Mouse (Mus musculus) natural killer cell, adult 2 months (primary cell): ENCODE data around the gene Adora2a.
A peak's percentile ranks its signal among the peaks of the same experiment; 100 is the strongest.
"Not testable (repeated sequence)": the region's sequence is repeated elsewhere in the genome, so short reads cannot be mapped to it uniquely, and the experiment has no call there.

Experiments used
- DNase-seq, 2 experiments: peaks; one replicate each; pipeline ENCODE4 v3.0.0; 2022; ENCODE audit warnings: low spot score in 2 of 2

The Adora2a gene

DNA sequence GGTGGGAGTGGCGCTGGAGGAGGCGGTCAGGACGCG is at the start of gene Adora2a:
Gene Adora2a, plus strand, starts transcription at position 6 of the 36 bp plus-strand sequence.
- DNase-seq, result no peak

DNA sequence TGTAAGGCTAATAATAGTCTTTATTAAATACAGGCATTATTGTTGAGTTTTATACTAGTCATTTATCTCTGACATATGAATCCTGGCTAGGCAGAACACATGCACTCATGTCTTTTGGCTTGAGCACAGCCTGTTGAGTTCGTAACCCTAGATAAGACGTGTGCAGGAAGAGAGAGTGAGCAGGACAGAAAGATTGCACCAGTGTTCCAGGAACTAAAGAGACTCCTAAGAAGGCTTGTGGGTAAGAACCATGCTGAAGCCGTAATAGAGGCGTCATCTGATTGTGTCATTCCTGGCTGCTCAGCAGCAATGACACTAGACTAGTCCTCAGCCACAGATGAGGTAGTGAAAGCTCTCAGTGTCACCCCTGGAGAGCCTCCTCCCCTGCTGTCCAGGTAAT is 43.7 kb upstream of the Adora2a start:
- DNase-seq, result no peak

DNA sequence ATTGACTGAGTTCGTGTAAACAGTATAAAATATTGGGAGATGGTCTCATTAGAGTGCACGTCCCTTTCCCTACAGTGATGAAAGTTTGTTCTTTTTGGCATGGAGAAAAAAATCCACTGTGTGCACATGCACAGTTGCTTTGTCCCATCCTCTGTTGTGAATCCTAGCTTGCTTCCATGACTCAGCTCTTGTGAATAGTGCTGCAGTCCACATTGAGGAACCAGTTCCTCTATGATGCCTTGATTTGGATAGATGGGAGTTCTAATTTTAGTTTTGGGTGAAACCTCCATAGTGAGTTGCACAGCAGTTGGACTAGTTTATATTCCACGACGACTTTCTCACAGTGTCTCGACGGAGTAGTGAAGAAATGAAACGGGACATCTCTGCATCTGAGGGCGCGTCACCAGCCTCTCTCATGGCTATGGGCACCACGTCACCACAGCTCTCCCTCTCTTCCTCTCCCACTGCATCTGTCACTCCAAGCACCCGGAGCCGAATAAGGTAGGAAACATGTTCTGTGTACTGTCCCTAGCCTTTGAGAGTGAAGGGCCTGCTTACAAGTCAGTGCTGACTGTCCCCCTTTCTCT is 40.2 kb upstream of the Adora2a start:
- no peak for DNase-seq

DNA sequence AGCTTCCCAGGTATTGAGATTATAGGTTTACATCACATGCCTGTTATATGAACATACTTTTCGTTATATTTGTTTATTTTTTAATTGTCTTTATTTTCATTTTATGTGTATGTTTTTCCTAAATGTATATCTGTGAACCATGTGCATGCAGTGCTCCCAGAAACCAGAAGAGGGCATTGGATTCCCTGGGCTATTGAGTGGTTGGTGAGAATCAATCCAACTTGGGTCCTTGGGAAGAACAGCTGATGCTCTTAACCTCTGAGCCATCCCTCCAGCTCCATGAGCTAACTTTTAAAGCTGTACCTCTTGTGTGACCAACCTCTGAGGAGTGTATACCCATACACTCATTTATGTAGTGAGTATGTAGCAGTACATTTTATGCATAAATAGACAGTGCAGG is 39.2 kb upstream of the Adora2a start:
- DNase-seq, result peak in 1 of 2 experiments; percentile 23

DNA sequence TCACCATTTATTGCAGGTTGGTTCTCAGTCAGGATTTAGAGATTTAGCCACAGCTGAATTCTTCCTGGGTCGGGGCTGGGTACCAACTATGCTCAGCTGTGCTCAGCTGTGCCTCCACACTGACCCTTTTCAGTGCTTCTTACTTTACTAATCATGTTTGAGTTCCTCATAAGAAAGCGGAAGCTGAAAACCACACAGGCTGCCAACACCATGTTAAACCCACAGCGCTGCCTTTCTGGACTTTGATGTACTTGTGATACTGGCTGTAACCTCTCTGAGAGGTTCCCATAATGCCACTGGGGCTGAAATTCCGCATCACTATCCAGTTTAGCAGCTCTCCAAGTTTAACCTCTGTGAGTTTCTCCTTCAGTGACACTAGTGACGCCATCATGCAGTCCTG is 34.0 kb upstream of the Adora2a start:
- DNase-seq, result peak; percentile 79 to 81

DNA sequence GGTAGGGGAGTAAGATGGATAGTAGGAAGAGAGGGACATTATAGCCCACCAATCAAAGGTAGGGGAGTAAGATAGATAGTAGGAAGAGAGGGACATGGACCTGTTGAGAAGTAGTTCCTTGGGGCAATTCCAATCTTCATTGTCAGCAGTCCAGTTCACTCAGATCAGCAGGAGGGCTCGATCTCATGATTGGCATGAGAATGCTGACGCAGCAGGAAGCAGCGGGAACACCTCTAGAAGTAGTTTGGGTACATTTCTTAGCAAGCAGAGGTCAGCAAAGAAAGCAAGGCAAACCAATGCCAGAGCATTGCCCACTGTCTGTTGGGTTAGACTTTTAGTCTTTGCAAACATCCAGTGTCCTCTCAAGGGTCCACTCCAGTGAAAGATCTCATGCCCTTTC is 32.9 kb upstream of the Adora2a start:
- no peak for DNase-seq

DNA sequence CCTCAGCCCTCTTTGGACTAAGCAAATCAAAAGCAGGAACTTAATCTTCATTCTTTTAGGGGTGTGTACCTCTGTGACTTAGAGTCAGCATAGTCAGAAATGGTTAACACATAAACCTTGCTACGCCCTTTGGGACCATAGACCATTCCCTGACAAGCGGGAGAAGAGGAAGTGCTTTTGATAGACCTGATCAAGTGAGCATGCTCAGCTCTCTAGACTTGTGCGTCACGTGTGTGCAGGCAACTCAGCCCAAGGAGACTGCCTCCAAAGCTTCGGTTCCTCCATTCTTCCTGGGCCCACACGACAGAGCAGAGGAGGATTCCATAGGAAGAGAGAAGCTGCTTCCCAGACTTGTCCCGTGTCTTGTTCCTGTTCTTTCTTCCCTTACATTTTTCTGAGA is 28.1 kb upstream of the Adora2a start:
- DNase-seq, result no peak

DNA sequence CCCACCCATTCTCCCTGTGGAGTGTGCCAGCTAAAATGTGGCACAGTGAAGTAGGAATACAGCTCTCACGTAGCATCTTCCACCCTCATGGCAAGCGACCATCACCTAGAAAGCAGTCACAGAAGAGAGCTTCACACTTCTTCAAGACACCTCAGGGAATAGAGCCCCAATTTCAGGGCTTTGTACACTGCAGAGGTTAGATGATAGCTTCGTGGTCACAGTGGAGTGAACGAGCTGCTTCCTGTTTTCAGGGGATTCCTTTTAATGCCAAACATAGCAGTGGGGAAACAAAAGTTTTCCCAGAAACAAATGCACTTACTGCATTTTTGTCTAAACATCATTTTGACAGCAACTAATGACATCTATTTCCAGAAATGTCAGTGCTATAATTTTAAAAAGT is 27.3 kb upstream of the Adora2a start:
- no peak for DNase-seq

DNA sequence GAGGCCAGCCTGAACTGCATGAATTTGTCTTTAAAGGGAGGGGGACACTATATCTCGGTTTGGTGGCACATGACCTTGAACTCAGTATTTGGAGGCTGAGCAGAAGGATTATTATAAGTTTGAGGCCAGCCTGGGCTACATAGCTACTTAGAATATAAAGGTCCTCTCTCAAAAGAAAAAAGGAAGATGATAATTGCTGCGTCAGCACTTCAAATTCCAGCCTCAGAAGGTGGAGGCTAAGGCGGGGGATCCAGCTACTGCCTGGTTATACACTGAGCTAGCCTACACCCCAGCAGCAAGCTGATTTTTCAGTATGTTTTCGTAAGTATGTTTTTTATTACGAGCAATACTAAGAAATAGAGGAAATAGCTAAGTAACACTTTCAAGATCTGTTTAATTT is 26.0 kb upstream of the Adora2a start:
- no peak for DNase-seq

DNA sequence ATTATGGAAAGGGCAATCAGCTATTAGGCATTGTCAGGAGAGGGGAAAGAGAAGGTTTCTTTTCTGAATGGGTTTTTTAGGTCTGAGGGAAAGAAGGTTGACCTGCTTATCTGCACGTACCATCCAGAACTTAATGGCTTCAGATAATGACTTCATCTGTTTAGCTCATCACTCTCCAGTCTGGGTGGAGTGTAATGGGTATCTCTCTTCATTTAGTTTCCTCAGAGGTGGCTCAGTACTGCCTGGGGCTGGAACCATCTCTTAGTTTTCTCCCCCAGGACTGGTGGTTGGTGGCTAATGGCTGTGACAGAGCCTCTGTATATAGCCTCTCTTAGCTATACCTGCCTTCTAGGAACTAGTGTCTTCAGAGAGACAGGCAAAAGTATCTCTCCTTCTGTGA is 25.3 kb upstream of the Adora2a start:
- no peak for DNase-seq

DNA sequence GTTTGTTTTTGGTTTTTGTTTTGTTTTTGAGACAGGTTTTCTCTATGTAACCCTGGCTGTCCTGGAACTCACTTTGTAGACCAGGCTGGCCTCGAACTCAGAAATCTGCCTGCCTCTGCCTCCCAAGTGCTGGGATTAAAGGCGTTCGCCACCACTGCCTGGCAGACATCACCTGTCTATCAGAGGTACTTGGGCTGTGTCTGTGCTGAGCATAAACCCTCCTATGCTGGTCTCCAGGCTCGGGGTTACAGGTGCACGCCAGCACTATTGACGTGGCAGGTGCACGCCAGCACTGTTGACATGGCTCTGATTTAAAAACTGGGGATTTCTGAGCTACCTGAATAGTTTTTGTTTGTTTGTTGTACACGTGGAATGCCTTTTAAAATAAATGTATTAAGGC is 24.5 kb upstream of the Adora2a start:
- not testable (repeated sequence) for DNase-seq

DNA sequence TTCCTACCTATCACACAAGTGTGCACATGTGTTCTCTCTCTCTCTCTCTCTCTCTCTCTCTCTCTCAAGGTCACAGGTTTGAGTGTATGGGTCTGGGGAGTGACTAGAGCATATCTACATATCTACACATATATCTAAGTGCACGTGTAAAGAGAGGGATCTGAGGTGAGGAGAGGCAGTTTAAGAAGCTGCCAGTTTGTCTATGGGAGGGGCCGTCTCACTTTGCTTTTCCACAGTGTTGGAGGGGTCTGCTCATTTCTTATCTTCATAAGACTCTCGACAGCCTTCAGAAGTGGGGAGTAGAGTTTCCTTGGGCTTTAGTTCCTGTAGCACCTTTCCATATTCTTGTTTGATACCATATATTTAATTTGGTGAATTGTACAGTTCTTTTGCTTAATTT is 23.4 kb upstream of the Adora2a start:
- DNase-seq, result no peak

DNA sequence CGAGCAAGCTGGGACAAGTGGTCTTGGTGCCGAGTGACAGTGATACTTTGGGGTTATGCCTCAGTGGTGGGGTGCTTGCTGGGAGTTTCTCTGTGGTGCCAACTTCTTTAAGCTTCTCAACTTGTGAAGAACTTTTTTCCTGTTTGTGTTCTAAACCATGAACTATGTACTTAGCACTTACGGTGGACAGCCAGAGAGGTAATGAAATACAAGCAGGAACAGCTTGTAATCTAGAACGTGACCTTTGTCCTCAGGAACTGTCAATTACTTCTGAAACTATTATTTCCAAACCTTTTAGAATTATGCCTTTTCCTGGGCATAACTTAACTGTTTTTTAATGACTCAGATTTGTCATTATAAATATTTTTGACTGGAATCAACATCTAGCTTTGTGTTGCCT is 22.3 kb upstream of the Adora2a start:
- DNase-seq, result peak in 1 of 2 experiments; percentile 44

DNA sequence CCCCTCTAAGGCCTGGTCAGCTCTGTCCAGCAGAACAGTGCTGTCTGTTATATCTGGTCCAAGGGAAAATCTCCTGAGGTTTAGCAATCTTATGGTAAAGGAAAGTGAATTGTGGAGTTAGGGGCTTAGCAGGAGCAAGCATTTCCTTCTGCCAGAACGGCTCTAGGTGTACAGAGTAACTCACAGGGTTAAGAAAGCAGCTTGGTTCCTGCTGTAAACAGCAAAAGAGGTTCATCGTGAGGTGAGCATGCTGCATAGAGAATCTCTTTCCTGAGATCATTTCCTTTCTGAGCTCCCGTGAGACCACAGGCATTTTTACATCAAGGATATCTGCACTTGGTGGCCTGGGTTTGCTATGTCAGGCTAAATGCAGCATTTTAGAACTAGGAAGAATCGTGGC is 21.8 kb upstream of the Adora2a start:
- DNase-seq, result no peak

DNA sequence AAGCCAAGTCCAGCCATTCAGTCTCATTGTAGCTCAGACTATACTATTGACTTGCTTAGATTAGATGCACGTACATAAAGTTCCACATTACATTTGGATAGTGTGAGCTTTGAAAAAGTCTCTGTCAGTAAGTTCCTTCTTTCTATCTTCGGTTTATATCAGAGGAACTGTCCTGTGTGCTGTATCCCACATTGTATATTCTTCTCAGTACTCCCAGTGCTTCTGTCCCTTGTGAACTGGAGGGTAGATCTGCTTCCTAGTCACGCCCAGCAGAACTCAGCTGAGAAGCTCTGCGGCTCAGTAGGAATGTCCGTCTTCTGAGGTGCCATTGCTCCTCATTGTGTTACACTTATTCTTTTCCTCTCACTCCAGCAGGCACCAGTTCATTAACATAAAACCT is 18.1 kb upstream of the Adora2a start:
- no peak for DNase-seq

DNA sequence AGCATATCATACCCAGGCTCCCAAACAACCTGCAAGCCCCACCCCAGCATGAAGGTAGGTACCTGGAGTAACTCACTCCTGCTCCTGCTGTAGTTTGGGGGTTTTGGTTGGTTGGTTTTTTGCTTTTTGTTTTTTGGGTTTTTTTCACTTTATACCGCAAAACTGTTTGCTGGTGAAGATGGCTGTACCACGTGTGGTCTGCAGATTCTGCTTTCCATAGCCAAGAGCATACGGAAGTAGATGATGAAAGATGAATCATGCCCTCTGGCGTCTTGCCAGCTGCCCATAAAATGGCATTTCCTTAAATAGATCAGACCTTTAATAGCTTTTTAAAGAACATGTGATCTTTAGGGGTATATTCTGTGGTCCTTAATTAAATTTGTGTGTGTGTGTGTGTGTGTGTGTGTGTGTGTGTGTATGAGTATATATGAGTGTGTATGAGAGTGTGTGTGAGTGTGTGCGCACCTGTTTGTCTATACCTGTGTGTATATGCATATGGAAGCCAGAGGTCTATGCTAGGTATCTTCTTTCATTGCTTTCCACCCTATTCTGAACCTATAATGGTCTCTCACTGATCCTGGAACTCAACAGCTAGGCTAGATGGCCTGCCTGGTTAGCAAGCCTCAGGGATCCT is 16.8 kb upstream of the Adora2a start:
- DNase-seq, result peak; percentile 89 to 90

DNA sequence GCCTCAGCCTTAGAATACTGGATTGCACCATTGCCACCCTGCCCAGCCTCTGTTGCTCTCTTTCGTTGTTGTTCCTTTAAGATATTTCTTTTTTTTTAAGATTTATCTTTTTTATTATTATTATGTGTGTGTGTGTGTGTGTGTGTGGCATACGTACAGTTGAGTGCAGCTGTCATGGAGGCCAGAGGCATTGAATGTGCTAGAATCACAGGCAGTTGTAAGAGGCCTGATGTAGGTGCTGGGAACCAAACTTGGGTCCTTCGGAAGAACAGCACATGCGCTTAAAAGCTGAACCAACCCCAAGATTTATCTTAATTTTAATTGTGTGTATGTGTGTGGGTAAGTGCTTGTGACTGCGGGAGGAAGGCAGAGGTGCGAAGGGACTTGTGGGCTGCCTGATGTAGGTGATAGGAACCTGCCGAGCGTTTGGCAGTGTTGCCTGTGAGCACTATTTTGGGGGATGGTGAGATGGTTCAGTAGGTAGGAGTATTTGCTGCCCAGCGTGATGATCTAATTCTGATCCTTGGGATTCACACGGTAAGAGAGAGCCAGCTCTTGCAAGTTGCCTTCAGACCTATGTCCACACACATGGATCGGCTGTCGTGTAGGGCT is 15.4 kb upstream of the Adora2a start:
- DNase-seq, result peak in 1 of 2 experiments; percentile 58

DNA sequence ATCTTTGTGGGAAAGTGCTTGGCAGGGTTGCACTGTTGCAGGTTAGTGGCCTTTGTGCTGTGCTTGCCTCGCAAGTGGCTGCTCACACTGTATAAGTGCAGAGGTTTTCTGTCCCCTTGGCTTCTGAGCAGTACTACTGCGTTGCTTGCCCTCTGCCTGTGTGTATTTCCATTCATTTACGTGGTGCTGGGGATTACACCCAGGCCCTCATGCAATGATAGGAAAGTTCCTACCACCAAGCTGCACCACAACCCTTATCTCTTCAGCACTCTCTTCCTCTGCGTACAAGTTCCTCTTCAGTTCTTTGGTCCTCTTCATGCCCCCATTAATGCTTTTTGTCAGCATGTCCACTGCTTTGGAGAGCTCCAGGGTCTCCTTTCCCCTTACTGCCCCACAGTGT is 14.7 kb upstream of the Adora2a start:
- no peak for DNase-seq

DNA sequence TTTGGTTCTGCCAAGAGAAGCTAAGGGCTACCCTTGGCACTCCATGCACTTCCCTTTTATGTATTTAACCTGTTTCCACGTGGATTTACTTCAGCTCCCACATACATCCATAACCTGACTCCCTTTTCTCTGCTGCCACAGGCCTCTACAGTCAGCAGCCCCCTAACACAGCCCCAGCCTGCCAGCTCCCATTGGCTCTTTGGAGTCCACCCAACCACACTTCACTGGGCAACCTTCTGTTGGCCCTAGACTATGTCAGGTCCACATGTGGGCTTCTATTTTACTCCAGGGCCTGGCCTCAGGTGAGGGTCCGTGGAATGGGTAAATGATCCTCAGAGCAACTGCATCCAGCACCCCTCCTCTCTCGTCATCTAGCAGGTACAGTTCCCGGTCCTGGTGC is 14.1 kb upstream of the Adora2a start:
- DNase-seq, result no peak

DNA sequence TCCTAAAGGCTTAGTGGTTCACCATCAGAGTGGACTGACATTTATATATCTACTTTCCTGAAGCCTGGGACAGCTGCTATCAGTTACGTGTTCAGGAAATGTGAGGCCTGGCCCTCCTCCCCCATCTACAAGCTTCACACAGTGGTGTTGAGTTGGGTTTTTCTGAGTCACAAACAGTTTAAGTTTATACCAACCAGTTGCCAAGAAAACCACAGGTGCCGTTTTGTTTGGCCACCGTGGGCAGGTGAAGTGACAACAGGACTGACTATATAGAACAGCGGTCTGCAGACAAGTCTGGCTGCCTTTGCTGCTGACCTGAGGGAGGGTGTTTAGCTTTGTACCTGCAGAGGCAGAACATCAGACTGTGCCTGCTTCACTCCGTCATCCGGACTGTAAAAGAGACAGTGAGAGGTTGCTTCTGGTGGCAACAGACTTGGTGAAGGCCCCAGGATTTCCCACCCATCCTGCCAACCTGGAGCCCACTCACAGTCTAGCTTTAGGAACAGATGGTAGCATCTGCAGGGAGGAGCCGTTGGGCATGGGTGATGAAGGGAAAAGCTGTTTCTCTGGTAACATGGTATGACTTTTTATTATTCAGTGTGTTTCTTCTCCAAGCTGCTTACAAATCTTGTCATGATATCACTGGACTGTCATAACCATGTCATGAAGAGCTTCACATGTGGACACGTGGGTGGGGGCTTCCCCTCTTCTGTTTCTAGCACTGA is 13.2 kb upstream of the Adora2a start:
- peak; percentile 78 to 83 for DNase-seq

DNA sequence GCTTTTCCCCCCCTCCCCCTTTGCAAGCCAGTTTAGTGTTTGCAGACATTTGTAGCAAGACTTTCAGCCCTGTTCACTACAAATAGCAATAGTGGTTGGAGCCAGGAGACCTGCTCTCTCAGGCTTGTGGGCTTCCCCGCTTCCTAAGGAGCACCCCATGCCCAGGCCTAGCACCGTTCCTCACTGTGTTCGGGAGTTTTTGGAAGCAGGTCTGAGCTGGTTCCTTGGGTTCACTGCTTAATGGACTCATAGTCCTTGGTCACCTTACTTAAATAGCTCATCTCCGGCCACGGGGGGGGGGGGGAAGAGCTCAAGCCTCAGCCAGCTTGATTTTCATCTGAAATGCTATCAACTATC is 12.7 kb upstream of the Adora2a start:
- no peak for DNase-seq

DNA sequence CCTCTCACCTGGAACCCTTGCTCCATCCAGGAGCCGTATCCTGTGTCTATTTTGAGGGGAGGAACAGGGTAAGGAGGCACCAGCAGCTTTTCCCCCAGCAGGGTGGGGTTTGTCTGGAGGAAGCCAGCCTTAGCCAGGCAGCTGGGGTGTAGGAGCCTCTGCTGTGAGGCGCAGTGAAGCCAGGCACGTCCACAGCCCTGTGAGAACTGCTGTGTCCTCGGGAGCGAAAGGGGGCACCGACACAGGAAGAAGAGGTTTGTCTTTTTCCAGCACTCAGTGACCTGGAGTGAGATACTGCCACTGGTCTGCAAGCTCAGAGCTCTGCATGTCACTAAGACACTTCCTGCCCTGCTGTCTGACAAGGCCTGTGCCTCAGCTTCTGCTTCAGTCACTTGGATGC is 12.3 kb upstream of the Adora2a start:
- peak; percentile 33 to 53 for DNase-seq

DNA sequence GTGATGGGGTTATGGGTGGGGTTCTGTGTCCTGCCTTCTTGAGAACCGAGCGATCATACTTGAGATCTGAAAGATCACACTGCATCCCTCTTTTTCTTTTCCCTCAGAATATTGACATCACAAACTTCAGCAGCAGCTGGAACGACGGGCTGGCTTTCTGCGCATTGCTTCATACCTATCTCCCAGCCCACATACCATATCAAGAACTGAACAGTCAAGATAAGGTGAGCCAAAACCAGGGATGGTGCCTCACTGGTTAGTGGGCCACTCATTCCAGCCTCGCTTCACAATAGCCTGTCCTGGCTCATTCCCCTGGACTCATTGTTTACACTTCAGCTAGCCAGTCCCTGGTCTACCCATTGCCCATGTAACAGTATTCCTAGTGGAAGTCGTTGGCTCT is 9.5 kb upstream of the Adora2a start:
- DNase-seq, result no peak

DNA sequence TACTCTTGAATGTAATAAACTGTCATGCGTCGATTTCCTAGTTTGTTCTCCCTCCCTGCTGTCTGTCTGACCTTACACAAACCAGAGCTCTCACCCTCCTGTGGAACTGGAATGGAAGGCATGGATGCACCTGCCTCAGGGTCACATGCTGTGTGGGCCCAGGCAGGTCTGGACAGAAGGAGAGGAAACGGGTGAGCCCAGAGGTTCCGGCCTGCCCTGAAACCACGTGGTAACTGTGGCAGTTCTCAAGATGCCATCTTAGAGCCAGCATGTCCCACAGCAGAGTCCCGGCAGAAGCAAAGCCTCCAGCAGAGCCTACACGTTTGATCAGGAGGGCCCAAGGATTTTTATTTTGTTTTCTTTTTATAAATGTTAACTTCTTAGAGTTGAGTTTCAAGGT is 4.3 kb upstream of the Adora2a start:
- DNase-seq, result no peak
